Mouse (Mus musculus) fibroblast of lung, adult 2 months (primary cell): Measurements from ENCODE around the gene Gns.

Experiments
- DNase-seq: peaks from one replicate; pipeline ENCODE4 v3.0.0-alpha.2; 2011; ENCODE audit warnings: low read depth

The Gns gene

DNA sequence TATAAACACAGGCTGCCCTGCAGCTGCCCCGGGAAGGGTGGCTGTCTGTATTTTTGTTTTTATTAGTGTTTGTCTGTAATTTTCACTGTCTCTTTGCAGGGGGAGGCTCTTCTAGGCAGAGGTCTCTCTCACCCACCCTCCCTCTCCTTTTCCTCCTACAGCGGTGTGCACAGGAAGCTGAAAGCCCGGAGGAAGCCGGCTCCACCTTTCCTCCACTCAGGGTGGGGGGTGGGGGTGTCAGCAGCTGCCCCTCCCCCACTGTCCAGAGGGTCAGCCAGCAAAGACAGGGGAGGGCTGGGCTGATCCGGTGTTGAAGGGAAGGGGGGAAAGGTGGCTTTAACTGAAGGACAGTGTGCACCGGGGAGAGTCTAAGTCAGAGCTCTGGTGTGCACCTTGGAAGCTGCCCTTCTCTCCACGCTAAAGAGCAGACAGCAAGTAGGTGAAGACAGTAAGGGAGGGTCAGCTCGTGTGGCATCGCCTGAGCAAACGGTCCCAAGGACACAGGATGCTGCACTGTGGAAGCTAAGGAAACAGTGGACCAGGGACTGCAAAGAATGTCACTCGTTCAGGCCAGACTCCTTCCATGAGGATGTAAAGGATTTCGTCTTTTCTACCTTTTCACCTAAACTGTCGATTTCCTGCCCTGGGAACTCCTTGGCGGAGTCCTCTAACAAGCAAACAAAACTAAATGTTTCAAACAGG, 65.2 kb downstream of the Gns start:
- DNase-seq, result no peak

- DNase-seq, result no peak
Measured at GRCm38 (mm10) chr10:121430764-121431540, 66.1 kb downstream of the Gns start.

- no peak for DNase-seq
Measured at GRCm38 (mm10) chr10:121432041-121432634, 67.2 kb downstream of the Gns start.

DNA sequence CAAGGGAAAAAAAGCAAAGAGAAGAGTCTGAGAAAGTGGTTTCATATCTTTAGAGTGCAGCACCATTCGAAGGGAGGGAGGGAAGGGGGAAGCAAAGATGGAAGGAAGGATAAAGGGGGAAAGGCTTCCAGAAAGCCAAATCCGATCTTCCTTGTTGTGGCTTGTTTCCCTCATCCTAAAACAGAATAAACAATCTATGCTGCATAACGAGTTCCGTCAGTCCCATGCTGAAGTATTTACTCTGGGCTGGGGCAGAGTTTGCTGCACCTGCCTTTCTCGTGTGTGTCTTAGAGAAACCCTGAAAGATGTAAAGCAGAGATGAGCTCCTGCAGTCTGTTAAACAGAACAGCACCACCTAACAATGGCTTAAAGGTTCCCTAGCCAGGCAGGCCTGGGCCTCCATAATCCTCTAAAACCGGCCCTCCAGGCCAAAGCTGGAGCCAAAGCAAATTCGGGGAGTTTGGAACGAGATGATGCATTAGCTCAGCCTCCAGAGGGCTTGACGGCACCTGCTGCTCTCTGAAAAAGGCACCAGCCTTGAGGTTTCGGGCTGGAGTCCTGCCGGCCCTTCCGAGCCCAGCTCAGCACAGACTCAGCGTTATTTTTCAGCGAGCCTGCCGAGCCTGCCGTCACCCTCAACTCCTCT, 67.9 kb downstream of the Gns start:
- DNase-seq, result no peak

DNA sequence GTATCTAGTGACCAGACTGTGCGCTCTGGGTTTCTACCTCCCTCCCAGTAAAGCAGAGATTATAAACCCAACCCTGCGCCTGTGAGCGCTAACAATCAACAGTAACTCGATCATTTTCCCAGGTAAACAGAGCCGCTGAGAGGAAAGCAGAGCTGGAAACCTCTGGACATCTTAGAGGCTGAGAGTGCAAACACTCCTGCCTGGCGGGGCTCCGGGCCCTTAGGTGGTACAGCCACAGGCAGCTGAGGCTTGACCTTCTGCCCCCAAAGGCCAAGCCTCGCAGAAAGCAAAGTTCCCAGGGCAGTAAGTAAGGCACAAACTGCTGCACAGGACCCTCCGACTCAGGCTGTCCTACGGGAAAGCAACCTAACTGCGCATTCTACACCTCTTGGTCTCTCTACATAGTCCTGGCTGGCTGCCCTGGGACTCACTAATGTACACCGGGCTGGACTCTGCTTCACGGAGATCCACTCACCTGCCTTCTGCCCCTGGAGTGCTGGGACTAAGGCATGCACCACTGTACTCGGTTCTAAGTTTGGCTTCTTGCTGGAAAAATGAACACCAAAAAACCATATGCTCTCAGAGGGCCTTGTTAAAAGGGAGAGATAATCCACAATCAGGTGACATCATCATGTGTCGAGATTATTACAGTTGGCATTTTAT, 69.7 kb downstream of the Gns start:
- DNase-seq, result no peak

DNA sequence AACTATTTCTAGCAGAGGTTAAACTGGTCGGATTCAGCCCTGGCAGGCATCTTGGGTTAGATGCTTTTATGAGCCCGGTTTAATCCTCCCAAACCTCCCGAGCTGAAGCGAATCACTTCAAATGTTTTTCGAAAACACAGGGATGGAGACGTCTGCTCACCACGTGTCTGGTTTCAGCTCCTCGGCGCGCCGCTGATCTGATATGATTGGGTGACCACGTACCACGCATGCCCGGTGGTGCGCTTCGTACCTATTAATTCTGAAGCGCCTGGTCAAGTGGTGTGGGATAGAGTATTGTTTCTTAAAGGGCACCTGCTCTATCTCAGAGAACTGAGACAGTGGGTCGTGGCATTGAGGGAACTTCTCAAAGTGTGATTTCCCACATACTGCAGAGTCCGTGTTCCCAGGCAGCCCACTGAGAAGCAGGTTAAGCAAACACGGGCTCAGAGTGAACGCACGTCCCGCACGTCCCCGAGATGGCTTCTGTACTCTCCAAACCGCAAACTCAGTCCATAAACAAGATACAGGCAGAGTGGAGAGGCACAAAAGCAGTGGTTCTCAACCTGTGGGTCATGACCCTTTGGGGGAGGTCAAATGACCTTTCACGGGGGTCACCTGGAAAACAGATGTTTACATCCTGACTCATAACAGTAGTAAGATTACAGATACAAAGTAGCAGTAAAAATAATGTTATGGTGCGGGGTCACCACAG, 70.8 kb downstream of the Gns start:
- DNase-seq, result no peak

DNA sequence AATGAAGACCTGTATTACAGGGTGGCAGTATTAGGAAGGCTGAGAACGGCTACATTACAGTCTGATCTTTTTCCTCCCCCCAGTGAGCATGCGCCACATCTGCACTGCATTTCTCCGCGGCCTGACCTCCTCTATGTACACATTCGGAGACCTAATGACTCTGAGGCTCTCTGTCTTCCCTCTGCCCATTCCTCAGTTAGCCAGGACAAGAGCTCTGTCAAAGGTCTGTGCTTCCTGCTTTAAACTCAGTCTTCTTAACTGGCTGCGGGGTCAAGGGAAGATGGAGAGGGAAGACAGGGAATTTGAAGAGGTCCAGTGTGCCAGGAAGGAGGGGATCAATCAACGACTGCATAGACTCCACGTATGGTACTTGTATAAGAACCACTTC, 71.4 kb downstream of the Gns start:
- DNase-seq, result no peak

DNA sequence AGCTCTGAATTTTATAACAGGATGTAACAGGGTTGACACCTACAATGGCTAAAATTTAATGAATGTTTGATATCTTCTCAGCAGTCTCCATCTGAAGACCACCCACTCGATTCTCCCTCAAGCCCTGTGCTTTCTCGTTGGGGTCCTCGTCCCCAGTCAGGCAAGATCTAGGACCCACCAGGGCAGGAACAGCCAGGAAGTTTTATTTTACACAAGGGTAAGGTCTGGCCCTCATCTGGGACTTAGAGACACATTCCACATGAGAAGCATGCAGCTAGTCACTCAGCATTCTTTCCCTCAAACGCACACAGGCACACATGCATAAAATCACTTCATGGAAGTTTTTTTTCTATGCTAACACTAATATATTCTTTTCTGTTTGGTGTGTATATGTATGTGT, 71.8 kb downstream of the Gns start:
- DNase-seq, result no peak

DNA sequence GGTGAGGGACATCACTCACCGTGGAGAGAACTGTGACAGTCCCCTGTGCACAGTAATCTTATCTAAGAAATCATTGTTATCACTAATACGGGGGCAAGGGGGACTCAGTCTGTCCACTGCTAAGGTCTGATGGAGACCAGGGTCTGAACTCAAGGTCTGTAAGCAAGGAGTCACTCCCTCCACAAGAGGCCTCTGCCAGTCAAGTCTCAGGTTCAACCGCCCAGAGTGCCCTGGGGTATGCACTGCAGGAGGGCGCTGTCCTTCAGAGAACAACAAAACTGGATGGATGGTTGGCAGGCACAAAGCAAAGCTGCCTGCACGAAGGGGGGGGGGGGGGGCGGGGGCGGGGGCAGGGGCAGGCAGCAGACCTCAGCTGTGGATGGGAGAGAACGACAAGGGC, 73.2 kb downstream of the Gns start:
- DNase-seq, result no peak

- no peak for DNase-seq
Measured at GRCm38 (mm10) chr10:121439310-121439731, 74.4 kb downstream of the Gns start.

GRCm38 (mm10) chr10:121443791-121444190, 78.9 kb downstream of the Gns start:
- DNase-seq, result no peak

DNA sequence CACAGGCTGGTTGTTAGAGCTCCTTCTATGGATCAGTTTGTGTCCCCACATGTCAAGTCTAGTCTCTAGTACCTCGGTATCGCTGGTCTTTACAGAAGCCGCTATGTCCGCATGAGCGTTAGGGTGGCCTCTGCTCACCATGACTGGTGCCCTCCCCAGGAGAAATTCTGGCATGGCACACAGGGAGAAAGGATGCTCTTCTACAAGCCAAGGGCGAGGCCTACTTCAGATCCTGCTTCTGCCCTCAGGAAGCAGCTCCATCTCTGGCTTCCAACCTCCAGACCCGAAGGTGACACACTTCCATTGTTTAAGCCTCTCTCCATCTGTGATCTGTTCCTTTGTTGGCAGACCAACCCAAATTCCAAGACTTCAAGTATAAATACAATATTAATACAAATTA, 79.3 kb downstream of the Gns start:
- DNase-seq, result no peak

DNA sequence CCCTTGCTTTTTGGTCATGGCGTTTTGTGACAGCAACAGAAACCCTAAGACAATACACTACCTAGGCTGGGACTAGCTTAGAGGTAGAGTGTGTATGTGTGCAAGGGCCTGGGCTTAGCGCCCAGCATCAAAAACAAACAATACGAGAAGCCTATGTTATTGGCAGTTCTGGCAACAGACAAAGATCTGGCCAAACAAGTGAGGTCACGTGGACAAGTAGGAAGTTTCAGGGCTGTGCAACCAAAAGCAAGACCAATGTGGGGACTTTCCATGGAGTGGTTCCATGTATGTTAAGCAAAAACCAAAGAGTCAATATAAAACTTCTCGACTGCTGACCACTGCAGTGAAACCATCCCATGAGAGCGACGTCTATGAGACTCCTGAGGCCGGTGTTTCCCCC, 80.9 kb downstream of the Gns start:
- DNase-seq, result no peak
